Mouse (Mus musculus) limb, embryonic 11.5 days (tissue): ENCODE data around the gene Mob3a. TPM values are rescaled to one million over a fixed set of nuclear protein-coding genes. Genes with fewer than 3 reads are reported as not detected.

Experiments
- ATAC-seq: fragments of 200-750 bp; cut with Nextera tagmentation; 2 replicates; pipeline ENCODE4 v1.8.0; 2017; ENCODE audit warnings: low read depth; ENCODE audit not compliant: insufficient number of reproducible peaks, low FRiP score, low TSS enrichment
- DNase-seq: peaks from one replicate; pipeline ENCODE4 v3.0.0-alpha.2; 2015; ENCODE audit warnings: low spot score
- H3K27ac ChIP-seq: fragments of 300-500 bp; sonication (generic); replicated peaks from 2 replicates; pipeline ENCODE4 v1.5.1; 2014; ENCODE audit warnings: low read depth, mild to moderate bottlenecking, low read length
- H3K27me3 ChIP-seq: fragments of 300-500 bp; sonication (generic); 2 replicates; pipeline ENCODE4 v1.6.1; 2014; ENCODE audit warnings: mild to moderate bottlenecking, low read length, mixed read lengths; ENCODE audit not compliant: control insufficient read depth, insufficient read depth
- H3K36me3 ChIP-seq: fragments of 300-500 bp; sonication (generic); 2 replicates; pipeline ENCODE4 v1.6.1; 2014; ENCODE audit warnings: mild to moderate bottlenecking, low read length, moderate library complexity, mixed read lengths; ENCODE audit not compliant: control insufficient read depth, insufficient read depth
- H3K4me1 ChIP-seq: fragments of 300-500 bp; sonication (generic); 2 replicates; pipeline ENCODE4 v1.6.1; 2014; ENCODE audit warnings: low read length, mixed read lengths; ENCODE audit not compliant: control insufficient read depth, insufficient read depth
- H3K4me2 ChIP-seq: fragments of 300-500 bp; sonication (generic); 2 replicates; pipeline ENCODE4 v1.6.1; 2014; ENCODE audit warnings: low read depth, mild to moderate bottlenecking, moderate library complexity; ENCODE audit not compliant: severe bottlenecking
- H3K4me3 ChIP-seq: fragments of 300-500 bp; sonication (generic); 2 replicates; pipeline ENCODE4 v1.5.1; 2014; ENCODE audit warnings: low read depth, low read length
- H3K9ac ChIP-seq: fragments of 300-500 bp; sonication (generic); 2 replicates; pipeline ENCODE4 v1.6.1; 2014; ENCODE audit warnings: mild to moderate bottlenecking, low read length
- H3K9me3 ChIP-seq: fragments of 300-500 bp; sonication (generic); 2 replicates; pipeline ENCODE4 v1.6.1; 2016; ENCODE audit warnings: low read length; ENCODE audit not compliant: control insufficient read depth
- WGBS: fragments of 180-500 bp; shearing (Covaris S2); extraction: QIAGEN DNeasy Blood & Tissue Kit; methylation state at CpG from one replicate; pipeline ENCODE4 v1.1.7; 2014; 5-methylcytosine and 5-hydroxymethylcytosine counted together
- polyA plus RNA-seq: library from polyadenylated mRNA; unstranded; fragments of >200 nt; fragmentation: Nextera tagmentation; extraction: Ambion mirVana; gene quantifications from 2 replicates; pipeline ENCODE4 v1.2.1, GENCODE M21; 2014

Gene Mob3a
- 44.0 and 48.6 TPM in 2 replicates for polyA plus RNA-seq

DNA sequence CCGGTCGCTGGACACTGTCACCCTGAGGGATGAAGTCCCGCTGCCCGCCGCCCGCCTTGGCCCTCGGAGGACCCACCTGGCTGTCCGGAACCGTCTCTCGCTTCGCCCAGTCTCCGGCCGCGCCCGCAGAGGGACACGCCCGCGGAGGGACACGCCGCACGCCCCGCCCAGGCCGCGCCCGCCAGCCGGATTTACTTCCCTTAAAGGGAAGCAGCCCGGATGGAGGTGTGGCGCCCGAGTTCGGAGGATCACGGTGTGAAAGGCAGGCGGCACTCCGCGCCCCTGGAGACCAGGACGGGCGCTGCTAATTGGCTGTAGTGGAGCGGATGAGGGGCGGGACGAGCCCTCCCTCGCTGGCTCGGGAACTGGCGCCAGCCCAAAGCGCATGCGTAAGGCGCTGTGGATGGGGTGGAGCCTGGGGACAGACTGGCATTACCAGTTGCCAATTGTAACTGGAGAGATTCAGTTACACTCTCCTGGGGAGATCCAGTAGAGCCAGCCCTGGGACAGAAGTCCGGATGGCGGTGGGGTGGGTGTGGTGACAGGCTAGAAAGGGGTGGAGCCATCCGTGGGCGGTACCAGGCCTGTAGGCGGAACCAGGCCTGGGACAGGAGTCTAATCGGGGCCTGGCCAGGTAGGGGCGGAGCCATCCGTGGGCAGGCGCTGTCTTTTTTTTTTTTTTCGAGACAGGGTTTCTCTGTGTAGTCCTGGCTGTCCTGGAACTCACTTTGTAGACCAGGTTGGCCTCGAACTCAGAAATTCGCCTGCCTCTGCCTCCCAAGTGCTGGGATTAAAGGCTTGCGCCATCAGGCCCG, at the start of gene Mob3a, which contains the start of gene Izumo4:
Gene Mob3a (minus strand): TSS at position 257 of the 815 bp plus-strand sequence.
Gene Izumo4 (plus strand): TSS at position 464 of the 815 bp plus-strand sequence.
- under 1% methylated on average over 58 of the region's 59 CpGs for WGBS

DNA sequence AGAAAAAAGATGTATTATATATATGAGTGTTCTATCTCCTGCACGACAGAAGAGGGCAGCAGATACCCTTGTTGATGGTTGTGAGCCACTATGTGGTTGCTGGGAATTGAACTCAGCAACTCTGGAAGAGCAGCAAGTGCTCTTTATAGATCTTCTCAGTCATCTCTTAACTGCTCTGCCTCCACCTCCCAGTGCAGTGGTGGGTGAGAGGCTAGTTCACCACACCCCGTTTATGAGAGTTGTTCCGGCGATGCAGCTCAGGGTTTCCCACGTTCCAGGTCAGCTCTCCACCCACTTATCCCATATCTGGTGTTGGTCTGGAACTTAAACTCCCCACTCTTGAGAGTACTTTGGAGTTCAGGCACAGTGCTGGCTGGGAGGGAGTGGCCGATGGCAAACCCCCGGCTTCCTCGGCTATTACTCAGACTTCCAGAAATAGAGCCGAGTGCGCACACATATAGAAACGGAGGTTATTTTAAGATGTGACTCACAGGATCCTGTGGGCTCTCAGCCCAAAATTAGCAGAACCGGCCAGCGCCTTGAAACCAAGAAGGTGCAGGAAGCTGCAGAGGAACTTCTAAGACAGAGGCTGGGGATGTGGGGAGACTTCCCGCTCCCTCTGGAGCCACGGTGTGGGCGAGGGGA, 49.5 kb upstream of the Mob3a start:
- WGBS: 13% methylated on average over 16 of the region's 16 CpGs
- Histone ChIP-seq H3K4me3 (peak overlapping the region; percentile 12; the same call in 1 of the 2 replicates), H3K9me3 (no peaks in the 10 kb centered on the region), H3K27ac (no peak overlapping the region), H3K36me3 (no peaks in the 10 kb centered on the region), H3K27me3 (no peaks in the 10 kb centered on the region), H3K4me1 (peaks cover 15% of the 10 kb centered on the region), H3K4me2 (peak overlapping the region; percentile 35), H3K9ac (no peak overlapping the region)
- peak; percentile 34 for DNase-seq
- ATAC-seq: no peak

More for the DNA sequence above, at the start of gene Mob3a, which contains the start of gene Izumo4:
- Histone ChIP-seq H3K4me3 (peak within 1 kb of the TSS; percentile 66), H3K4me1 (peaks cover 7% of the 10 kb centered on the region), H3K27me3 (no peaks in the 10 kb centered on the region), H3K9ac (peak within 1 kb of the TSS; percentile 67), H3K4me2 (peak within 1 kb of the TSS; percentile 57), H3K9me3 (no peaks in the 10 kb centered on the region), H3K27ac (peak within 1 kb of the TSS; percentile 69; the same call in 1 of the 2 replicates), H3K36me3 (peaks cover under 1% of the 10 kb centered on the region; the same call in 1 of the 2 replicates)
- DNase-seq (peak; percentile 99), ATAC-seq (peak; percentile 95)

DNA sequence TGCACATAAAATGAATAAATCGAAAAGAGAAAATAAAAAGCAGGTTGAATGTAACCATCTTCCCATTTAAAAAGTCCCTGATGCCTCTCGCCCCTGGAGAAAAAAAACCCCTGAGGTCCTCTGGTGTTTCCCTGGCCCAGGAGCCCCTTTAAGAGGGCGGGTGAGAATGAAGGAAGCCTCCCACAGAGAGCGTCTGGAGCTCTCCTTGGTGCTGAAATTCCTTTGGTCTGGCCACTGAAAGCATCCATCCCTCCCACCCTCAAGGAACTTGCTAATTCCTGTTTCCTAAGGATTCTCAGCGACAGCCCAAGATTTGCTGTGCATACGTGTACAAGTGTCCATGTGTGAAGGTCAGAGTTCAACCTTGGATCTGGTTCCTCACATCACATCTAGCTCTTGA, 46.8 kb upstream of the Mob3a start:
- WGBS: 7% methylated on average over 6 of the region's 6 CpGs
- H3K27me3 ChIP-seq: no peaks in the 10 kb centered on the region
- no peak overlapping the region for H3K27ac ChIP-seq
- peaks cover 9% of the 10 kb centered on the region for H3K4me1 ChIP-seq
- H3K4me3 ChIP-seq: no peak overlapping the region
- no peak overlapping the region for H3K9ac ChIP-seq
- H3K9me3 ChIP-seq: no peaks in the 10 kb centered on the region
- H3K36me3 ChIP-seq: no peaks in the 10 kb centered on the region
- no peak overlapping the region for H3K4me2 ChIP-seq
- ATAC-seq: no peak
- peak; percentile 85 for DNase-seq

DNA sequence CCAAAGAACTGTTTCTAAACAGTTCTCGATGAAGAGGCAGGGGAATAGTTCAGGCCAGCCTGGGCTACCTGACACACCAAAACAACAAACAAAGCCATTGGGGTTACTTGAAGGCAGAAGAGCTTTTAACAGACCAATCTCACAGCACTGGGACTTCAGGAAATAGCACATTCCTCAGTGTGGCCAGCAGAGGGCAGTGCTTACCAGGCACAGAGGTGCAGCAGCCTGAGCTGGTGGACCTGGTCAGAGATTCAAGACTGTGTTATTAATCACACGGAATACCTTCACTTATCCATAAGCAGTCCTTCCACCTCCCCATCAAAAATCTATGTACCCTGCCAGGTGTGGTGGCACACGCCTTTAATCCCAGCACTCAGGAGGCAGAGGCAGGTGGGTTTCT, 45.6 kb upstream of the Mob3a start:
- ATAC-seq (no peak), DNase-seq (peak; percentile 85)
- WGBS: 14% methylated on average over 3 of the region's 3 CpGs
- Histone ChIP-seq H3K9me3 (no peaks in the 10 kb centered on the region), H3K4me1 (peaks cover 8% of the 10 kb centered on the region), H3K27ac (no peak overlapping the region), H3K36me3 (no peaks in the 10 kb centered on the region), H3K27me3 (no peaks in the 10 kb centered on the region), H3K9ac (no peak overlapping the region), H3K4me3 (no peak overlapping the region), H3K4me2 (no peak overlapping the region)

- H3K9ac ChIP-seq: no peak overlapping the region
- peaks cover 10% of the 10 kb centered on the region for H3K4me1 ChIP-seq
- no peaks in the 10 kb centered on the region for H3K9me3 ChIP-seq
- H3K4me3 ChIP-seq: no peak overlapping the region
- no peak overlapping the region for H3K27ac ChIP-seq
- peak; percentile 31 for DNase-seq
- H3K36me3 ChIP-seq: no peaks in the 10 kb centered on the region
- no peak overlapping the region for H3K4me2 ChIP-seq
- ATAC-seq: no peak
- 39% methylated on average over 5 of the region's 5 CpGs for WGBS
- H3K27me3 ChIP-seq: no peaks in the 10 kb centered on the region
Observed at GRCm38 (mm10) chr10:80744262-80744661, 42.5 kb upstream of the Mob3a start.

GRCm38 (mm10) chr10:80742180-80742978, 40.6 kb upstream of the Mob3a start, which contains the start of gene Ap3d1:
Gene Ap3d1, minus strand, starts transcription at chr10:80742264.
- Histone ChIP-seq H3K4me1 (peaks cover 10% of the 10 kb centered on the region), H3K9me3 (no peaks in the 10 kb centered on the region), H3K27ac (no peak within 1 kb of the TSS), H3K9ac (peak within 1 kb of the TSS; percentile 91), H3K27me3 (no peaks in the 10 kb centered on the region), H3K4me2 (peak within 1 kb of the TSS; percentile 92), H3K4me3 (peak within 1 kb of the TSS; percentile 100), H3K36me3 (no peaks in the 10 kb centered on the region)
- 3% methylated on average over 24 of the region's 25 CpGs for WGBS
- peak; percentile 98 for DNase-seq
- ATAC-seq: peak; percentile 99

- peak overlapping the region; percentile 92 for H3K4me2 ChIP-seq
- H3K9me3 ChIP-seq: no peaks in the 10 kb centered on the region
- under 1% methylated on average over 46 of the region's 46 CpGs for WGBS
- ATAC-seq: no peak; the same call in 1 of the 2 replicates
- peaks cover 10% of the 10 kb centered on the region for H3K4me1 ChIP-seq
- no peak for DNase-seq
- peaks cover 2% of the 10 kb centered on the region; the same call in 1 of the 2 replicates for H3K36me3 ChIP-seq
- no peaks in the 10 kb centered on the region for H3K27me3 ChIP-seq
- no peak overlapping the region for H3K27ac ChIP-seq
- peak overlapping the region; percentile 100 for H3K4me3 ChIP-seq
- peak overlapping the region; percentile 91 for H3K9ac ChIP-seq
Observed at GRCm38 (mm10) chr10:80741634-80742179, 39.9 kb upstream of the Mob3a start.
